Mouse (Mus musculus) lung, postnatal 0 days (tissue): ENCODE results near the gene Tff2. TPM values are rescaled to one million over a fixed set of nuclear protein-coding genes. Genes with fewer than 3 reads are reported as not detected.

Experiments
- ATAC-seq: fragments of 200-750 bp; cut with Nextera tagmentation; 2 replicates; pipeline ENCODE4 v1.8.0; 2017; ENCODE audit warnings: moderate library complexity
- DNase-seq: peaks from one replicate; pipeline ENCODE4 v3.0.0-alpha.2; 2016; ENCODE audit warnings: low spot score
- H3K27ac ChIP-seq: fragments of 300-500 bp; sonication (generic); 2 replicates; pipeline ENCODE4 v1.5.1; 2014; ENCODE audit warnings: antibody characterized with exemption, mild to moderate bottlenecking, low read length, mixed read lengths
- H3K27me3 ChIP-seq: fragments of 300-500 bp; sonication (generic); replicated peaks from 2 replicates; pipeline ENCODE4 v1.6.1; 2014; ENCODE audit warnings: low read length, mixed read lengths; ENCODE audit not compliant: insufficient read depth
- H3K36me3 ChIP-seq: fragments of 300-500 bp; sonication (generic); 2 replicates; pipeline ENCODE4 v1.6.1; 2014; ENCODE audit warnings: low read length, mixed read lengths; ENCODE audit not compliant: insufficient read depth
- H3K4me1 ChIP-seq: fragments of 300-500 bp; sonication (generic); 2 replicates; pipeline ENCODE4 v1.6.1; 2014; ENCODE audit warnings: antibody characterized with exemption, low read depth, low read length, mixed read lengths; ENCODE audit not compliant: insufficient read depth
- H3K4me2 ChIP-seq: fragments of 300-500 bp; sonication (generic); replicated peaks from 2 replicates; pipeline ENCODE4 v1.6.1; 2014; ENCODE audit warnings: low read depth, mild to moderate bottlenecking, low read length, moderate library complexity, mixed read lengths
- H3K4me3 ChIP-seq: fragments of 300-500 bp; sonication (generic); 2 replicates; pipeline ENCODE4 v1.5.1; 2014; ENCODE audit warnings: low read depth, low read length
- H3K9ac ChIP-seq: fragments of 300-500 bp; sonication (generic); replicated peaks from 2 replicates; pipeline ENCODE4 v1.6.1; 2014; ENCODE audit warnings: low read depth, mild to moderate bottlenecking
- H3K9me3 ChIP-seq: fragments of 300-500 bp; sonication (generic); 2 replicates; pipeline ENCODE4 v1.6.1; 2016; ENCODE audit warnings: low read length, mixed read lengths
- CTCF ChIP-seq: IDR thresholded peaks from 2 replicates; pipeline ENCODE4 v1.5.1; 2016; ENCODE audit warnings: antibody characterized with exemption, mild to moderate bottlenecking
- EP300 ChIP-seq: IDR thresholded peaks from 2 replicates; pipeline ENCODE4 v1.6.1; 2016; ENCODE audit warnings: antibody characterized with exemption, mild to moderate bottlenecking, control low read depth
- WGBS: fragments of 180-500 bp; shearing (Covaris S2); extraction: QIAGEN DNeasy Blood & Tissue Kit; methylation state at CpG from one replicate; pipeline ENCODE4 v1.1.7; 2014; 5-methylcytosine and 5-hydroxymethylcytosine counted together
- polyA plus RNA-seq: library from polyadenylated mRNA; unstranded; fragments of >200 nt; fragmentation: Nextera tagmentation; extraction: Ambion mirVana; gene quantifications from 2 replicates; pipeline ENCODE4 v1.2.1, GENCODE M21; 2015

Tff2 gene
- polyA plus RNA-seq, 1 experiment from 2014 or later = 0.21 TPM

DNA sequence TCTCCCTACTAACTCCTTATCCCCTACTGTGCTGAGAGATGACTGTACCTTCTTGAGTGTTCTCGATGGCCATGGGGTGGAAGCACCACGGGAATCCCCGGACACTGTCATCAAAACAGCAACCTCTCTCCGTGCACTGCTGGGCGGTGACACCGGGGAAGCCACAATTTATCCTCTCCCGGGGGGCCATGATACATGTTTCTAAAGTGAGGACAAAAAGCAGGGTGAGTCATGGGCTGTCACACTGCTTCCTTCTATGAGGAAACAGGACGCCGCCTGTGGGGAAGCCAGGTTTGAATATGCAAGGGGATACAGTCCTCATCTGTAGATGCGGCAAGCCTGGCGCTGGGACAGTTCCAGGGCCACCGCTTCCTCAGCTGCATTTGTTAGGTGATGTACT, 18.5 kb upstream of the Tff2 start:
- Histone ChIP-seq H3K4me2 (no peak overlapping the region), H3K9ac (no peak overlapping the region), H3K27ac (no peak overlapping the region), H3K4me1 (no peaks in the 10 kb centered on the region), H3K9me3 (no peaks in the 10 kb centered on the region), H3K27me3 (no peaks in the 10 kb centered on the region), H3K36me3 (no peaks in the 10 kb centered on the region), H3K4me3 (no peak overlapping the region)
- DNase-seq (no peak), ATAC-seq (no peak)
- WGBS = 65% methylated on average over 12 of the region's 12 CpGs
- TF ChIP-seq EP300 (no peak), CTCF (no peak)

- Histone ChIP-seq H3K4me3 (no peak overlapping the region), H3K27ac (no peak overlapping the region), H3K9me3 (no peaks in the 10 kb centered on the region), H3K9ac (no peak overlapping the region), H3K27me3 (no peaks in the 10 kb centered on the region), H3K4me2 (no peak overlapping the region), H3K4me1 (no peaks in the 10 kb centered on the region), H3K36me3 (no peaks in the 10 kb centered on the region)
- DNase-seq (no peak), ATAC-seq (no peak)
- TF ChIP-seq CTCF = no peak
- no peak for TF ChIP-seq EP300
- 88% methylated on average over 4 of the region's 4 CpGs for WGBS
Measured at GRCm38 (mm10) chr17:31160291-31160690, 16.2 kb upstream of the Tff2 start.

GRCm38 (mm10) chr17:31157921-31158320, 13.8 kb upstream of the Tff2 start:
- Histone ChIP-seq H3K9ac (no peak overlapping the region), H3K36me3 (no peaks in the 10 kb centered on the region), H3K4me1 (no peaks in the 10 kb centered on the region), H3K9me3 (no peaks in the 10 kb centered on the region), H3K4me3 (no peak overlapping the region), H3K27me3 (no peaks in the 10 kb centered on the region), H3K4me2 (no peak overlapping the region), H3K27ac (no peak overlapping the region)
- ATAC-seq (no peak), DNase-seq (no peak)
- no peak for TF ChIP-seq EP300
- TF ChIP-seq CTCF = no peak
- WGBS = 73% methylated on average over 6 of the region's 6 CpGs

DNA sequence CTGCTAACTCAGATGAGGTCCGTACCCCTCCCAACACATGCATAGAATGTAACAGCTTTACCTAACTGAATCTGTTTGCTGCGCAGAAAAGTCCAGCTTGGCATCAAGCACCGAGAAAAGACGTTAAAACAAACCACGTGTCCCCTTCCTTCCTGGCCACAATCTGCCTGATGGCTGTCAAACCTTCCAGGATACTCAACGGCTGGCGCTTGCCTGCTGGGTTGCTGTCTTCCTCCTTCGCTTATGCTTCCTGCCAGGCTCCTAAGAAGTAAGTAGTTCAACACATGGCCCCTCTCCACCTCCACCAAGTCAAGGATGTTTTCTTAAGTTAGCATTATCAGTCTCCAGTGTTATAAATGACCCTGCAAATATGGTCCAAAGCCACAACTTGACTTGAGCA, 9.7 kb upstream of the Tff2 start:
- no peak for DNase-seq
- Histone ChIP-seq H3K4me1 (no peaks in the 10 kb centered on the region), H3K36me3 (no peaks in the 10 kb centered on the region), H3K4me3 (no peak overlapping the region), H3K4me2 (no peak overlapping the region), H3K27ac (no peak overlapping the region), H3K9me3 (no peaks in the 10 kb centered on the region), H3K9ac (no peak overlapping the region), H3K27me3 (no peaks in the 10 kb centered on the region)
- WGBS = 26% methylated on average over 8 of the region's 8 CpGs
- ATAC-seq = no peak
- TF ChIP-seq EP300 (no peak), CTCF (no peak)

DNA sequence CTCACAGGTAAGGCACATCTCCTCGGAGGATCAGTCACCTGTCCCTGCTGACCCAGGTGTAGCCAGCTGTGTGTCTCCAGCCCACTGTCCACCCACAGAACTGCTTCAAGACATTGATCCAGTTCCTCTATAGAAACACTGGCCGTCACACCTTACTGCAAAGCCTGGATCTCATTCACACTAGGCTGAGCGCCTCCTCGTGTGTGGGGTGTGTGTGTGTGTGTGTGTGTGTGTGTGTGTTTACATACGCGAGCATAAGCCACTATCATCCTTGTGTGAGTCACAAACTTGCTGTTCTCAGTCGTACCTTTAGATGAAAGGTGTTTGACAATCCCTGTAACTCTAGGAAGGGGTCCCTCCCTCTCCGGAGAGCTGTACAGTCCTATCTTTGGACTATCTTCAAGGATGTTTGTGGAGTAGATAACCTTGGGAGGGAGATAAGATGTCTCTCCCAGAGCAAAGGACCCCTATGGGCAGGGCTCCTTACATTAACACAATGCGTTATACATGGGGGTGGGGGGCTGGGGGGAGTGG, 9.0 kb upstream of the Tff2 start:
- no peaks in the 10 kb centered on the region for H3K4me1 ChIP-seq
- H3K27ac ChIP-seq = no peak overlapping the region
- H3K4me3 ChIP-seq = no peak overlapping the region
- no peak overlapping the region for H3K9ac ChIP-seq
- no peaks in the 10 kb centered on the region for H3K9me3 ChIP-seq
- TF ChIP-seq EP300 (no peak), CTCF (no peak)
- DNase-seq (no peak), ATAC-seq (no peak)
- no peak overlapping the region for H3K4me2 ChIP-seq
- H3K36me3 ChIP-seq = no peaks in the 10 kb centered on the region
- H3K27me3 ChIP-seq = no peaks in the 10 kb centered on the region
- WGBS = 50% methylated on average over 9 of the region's 9 CpGs

GRCm38 (mm10) chr17:31152512-31152911, 8.4 kb upstream of the Tff2 start:
- no peak overlapping the region for H3K27ac ChIP-seq
- H3K27me3 ChIP-seq = no peaks in the 10 kb centered on the region
- no peak overlapping the region for H3K9ac ChIP-seq
- H3K4me2 ChIP-seq = no peak overlapping the region
- WGBS = 63% methylated on average over 5 of the region's 5 CpGs
- no peak overlapping the region for H3K4me3 ChIP-seq
- no peak for TF ChIP-seq CTCF
- no peaks in the 10 kb centered on the region for H3K4me1 ChIP-seq
- no peaks in the 10 kb centered on the region for H3K9me3 ChIP-seq
- H3K36me3 ChIP-seq = no peaks in the 10 kb centered on the region
- no peak for ATAC-seq
- no peak for DNase-seq

DNA sequence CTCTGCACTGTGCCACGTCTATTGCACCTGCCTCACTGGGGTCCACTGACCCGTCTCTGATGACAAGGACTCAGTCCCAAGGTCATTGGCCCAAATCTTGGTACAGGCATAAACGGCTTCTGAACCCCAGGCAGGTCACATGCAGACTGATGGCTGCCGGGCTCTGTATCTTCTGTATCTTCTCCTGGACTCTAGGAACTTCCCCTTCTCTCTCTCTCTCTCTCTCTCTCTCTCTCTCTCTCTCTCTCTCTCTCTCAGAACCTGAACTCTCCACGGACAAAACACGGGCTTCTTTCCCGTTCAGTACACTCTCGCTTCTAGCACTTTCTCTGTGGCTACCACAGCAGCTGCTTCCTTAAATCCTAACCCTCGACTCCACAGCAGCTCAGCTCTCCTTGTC, 1.9 kb upstream of the Tff2 start:
- no peak overlapping the region for H3K4me2 ChIP-seq
- no peak overlapping the region for H3K9ac ChIP-seq
- no peak for TF ChIP-seq CTCF
- TF ChIP-seq EP300 = no peak
- no peak for ATAC-seq
- no peak overlapping the region for H3K27ac ChIP-seq
- no peaks in the 10 kb centered on the region for H3K36me3 ChIP-seq
- no peaks in the 10 kb centered on the region for H3K27me3 ChIP-seq
- WGBS = 75% methylated on average over 9 of the region's 9 CpGs
- DNase-seq = no peak
- H3K4me1 ChIP-seq = no peaks in the 10 kb centered on the region
- H3K4me3 ChIP-seq = no peak overlapping the region
- no peaks in the 10 kb centered on the region for H3K9me3 ChIP-seq
